Mouse (Mus musculus) right cerebral cortex, postnatal 36 days (tissue): Measurements from ENCODE around the gene Capn10.
"Not testable (repeated sequence)": the region's sequence is repeated elsewhere in the genome, so short reads cannot be mapped to it uniquely, and the experiment has no call there.

Experiments
- DNase-seq, 2 experiments: peaks; one replicate each; pipeline ENCODE4 v3.0.0; 2022; ENCODE audit warnings: low spot score in 2 of 2, mixed read lengths in 1 of 2

Capn10 gene

DNA sequence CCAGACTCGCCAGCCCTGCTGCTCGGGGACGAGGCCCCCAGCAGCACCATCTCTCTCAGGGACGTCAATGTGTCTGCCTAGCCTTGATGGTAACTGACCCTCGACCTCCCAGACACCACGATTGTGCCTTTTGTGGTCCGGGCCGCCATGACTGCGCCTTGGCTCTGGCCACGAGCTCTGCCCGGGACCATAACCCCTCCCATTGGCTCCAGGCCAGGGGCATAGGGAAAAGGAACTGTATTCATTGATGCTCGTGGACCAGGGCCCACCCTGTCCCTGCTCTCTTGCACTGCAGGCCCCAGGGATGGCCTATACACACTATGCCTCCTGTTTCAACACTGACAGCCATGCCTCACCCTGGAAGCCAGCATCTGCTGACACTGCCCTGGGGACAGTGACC lies 14.4 kb upstream of the Capn10 start:
- no peak for DNase-seq

DNA sequence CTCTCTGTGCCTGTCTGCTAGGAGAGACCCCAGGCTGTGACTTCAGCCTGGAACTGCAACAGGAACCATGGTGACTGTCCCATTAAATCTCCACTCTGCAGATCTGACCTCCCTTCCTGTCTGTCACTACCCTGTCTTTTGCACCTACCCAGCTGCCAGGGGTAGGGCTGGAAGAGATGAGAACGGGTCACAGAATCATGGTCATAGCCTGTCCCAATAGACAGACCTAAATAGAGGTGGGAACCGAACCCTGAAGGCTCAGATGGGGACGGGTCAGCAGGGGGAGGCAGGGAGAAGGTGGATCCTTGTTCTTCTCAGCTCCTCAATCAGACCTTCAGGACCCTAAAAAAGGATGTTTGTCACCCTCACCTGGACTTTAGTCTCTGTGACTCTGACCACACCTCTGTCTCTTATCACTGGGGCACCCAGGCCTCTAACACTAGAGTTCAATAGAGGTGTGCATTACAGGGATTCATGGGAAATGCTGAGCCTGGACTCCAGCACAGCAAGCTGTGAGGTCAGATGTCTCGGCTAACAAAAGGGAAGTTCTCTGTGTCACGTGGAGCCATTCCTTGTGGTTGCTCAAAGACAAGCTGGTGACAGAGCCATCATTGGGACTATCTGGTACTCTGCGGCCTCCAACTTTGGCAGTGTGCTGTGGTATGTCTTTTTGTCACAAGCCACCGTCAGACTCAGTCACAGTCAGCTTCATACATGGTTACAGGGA lies 13.5 kb upstream of the Capn10 start:
- no peak for DNase-seq

DNA sequence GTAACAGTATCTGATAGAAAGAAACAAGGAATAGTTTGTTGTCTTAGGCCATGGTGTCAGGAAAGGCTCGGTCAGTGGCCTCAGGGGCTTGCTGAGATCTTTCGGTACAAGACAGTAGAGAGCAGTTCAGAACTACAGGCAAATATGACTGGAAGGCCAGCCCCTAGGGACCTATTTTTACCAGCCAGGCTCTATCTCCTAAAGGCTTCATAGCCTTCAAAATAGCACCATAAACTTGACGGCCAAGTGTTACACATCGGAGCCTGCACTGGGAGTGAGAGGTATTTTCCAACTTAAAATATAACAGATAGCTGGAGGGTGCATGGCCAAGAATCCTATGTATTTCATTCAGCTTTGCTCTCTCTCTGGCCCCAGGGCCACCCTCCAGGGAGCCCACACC lies 12.7 kb upstream of the Capn10 start:
- DNase-seq, result no peak

DNA sequence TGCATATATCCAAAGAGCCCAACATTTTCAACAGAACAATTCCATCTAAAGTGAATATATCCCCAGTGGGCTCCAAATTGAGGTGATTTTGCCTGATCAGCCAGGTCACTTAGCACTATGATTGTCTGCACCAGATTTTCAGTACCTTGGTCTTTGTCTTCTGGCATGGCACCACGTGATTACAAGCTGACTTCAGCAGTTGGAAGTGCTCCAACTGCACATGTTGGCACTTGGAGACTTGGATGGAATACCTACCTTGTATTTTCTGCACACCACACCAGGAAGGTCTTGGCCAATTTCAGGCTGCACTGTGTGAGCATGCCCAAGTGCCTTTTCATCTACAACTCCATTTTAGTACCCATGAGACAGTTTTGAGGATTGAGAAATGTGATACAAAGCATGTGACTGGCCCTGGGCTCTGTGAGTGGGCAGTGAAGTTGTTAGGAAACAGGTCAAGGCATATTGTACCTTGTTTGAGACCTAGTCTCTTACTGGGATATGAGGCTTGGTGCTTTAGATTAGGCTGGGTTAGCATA lies 3.9 kb upstream of the Capn10 start:
- no peak for DNase-seq

DNA sequence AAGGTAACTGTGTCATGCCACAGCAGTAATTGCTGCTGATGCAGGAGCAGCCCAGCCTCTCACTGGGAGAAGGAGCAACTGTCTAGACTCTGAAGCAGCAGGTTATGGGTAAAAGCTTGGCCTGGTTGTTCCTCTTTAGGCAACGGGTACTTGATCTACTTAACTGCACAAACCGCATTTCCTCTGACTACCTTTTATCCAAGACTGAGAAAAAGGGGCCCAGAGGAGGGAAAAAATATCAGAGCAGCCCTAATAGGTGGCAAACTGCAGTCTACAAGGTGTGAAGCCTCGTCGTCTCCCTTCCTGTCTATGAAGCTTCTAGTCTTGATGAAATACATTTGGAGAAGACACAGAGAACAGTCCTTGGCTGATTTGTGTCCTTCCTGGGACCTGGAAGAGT lies 565 bp upstream of the Capn10 start:
- no peak for DNase-seq

DNA sequence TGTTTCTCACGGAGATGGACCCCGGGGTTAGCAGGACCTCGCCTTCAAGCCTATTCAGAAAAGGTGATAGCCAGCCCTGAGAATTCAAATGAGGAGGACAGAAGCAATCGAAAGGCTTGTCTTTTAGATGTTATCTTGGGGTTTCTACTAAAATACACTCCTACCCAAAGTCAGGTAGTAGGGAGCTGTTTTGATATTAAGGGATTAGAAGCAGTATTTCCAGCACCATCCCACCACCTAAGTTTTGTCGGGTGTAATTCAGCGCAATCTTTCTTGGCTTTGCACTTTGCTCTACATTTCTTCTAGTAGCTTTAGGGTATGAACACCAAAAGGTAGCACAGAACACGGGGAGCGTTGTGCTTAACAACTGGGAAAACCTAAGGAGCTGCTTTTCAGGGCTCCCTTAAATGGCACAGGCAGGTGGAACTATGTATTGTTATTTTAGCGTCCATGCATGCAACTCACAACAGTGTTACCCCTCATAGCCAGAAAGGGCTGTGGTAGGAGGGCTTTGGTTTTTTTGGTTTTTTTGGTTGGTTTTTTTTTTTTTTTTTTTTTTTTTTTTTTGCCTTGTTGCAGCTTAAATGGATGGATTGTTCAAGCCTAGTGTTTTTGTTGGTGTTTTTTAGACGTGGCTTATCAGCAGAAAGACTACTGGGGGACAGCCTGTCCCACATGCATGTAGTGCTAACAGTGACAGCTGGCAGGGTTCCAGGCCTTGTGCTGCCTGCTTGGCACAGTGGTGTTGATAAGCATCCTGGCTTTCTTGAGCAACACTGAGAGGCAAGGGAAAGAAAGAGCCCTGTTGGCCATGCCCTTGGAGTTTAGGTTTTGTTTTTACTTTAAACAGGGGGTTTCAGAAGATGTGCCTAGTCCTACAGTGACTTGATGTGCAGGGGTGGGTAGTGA lies 1.1 kb downstream of the Capn10 start:
- no peak for DNase-seq

DNA sequence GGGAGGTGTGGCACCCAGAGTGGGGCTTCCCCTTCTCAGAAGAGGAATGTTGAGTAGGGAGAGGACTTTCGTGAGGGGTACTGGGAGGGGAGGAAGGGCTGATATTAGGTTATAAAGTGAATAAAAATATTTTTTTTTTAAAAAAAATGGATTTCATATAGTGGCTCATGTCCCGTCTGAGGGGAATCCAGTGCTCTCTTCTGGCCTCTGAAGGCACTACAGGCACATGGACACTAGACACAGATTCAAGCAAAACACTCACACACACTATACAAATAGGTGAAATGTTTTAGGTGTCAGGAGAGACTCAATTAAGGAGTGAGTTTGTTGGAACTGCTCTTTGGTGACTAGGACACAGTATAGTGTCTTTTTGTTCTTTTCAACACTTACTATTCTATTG lies 1.8 kb downstream of the Capn10 start:
- DNase-seq, result no peak

DNA sequence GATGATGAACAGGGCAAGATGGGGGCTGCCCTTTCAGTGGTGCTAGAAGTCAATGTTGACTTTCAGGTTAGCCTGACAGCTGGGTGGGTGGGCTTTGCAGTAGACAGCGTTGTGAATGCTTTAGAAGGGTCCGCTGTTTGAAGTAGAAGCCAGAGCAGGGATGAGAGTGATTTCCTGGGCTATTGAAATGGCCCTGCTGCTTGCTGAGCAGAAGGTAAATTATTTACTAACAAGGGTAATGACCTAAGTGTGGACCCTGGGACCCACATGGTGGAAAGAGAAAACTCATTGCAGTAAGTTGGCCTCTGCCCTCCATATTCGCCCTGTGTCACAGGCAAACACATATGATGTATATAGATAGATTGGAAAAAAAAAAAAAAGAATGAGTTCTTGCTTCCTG lies 2.3 kb downstream of the Capn10 start:
- no peak for DNase-seq

DNA sequence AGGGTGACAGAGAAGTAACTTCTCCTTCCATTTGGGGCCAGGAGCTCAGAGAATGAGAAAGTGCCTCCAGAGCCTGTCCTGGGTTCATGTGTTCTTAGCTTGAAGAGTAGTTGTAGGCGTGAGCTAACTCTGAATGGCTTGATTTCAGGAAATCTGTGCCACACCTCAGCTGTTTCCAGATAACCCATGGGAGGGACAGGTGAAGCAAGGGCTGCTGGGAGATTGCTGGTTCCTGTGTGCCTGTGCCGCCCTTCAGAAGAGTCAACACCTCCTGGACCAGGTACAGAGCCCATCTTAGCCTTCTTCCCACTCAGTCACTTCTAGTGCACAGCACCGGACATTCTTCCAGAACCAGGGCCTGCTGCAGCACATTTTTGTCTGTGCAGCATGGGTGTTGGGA lies 3.6 kb downstream of the Capn10 start:
- DNase-seq, result no peak

DNA sequence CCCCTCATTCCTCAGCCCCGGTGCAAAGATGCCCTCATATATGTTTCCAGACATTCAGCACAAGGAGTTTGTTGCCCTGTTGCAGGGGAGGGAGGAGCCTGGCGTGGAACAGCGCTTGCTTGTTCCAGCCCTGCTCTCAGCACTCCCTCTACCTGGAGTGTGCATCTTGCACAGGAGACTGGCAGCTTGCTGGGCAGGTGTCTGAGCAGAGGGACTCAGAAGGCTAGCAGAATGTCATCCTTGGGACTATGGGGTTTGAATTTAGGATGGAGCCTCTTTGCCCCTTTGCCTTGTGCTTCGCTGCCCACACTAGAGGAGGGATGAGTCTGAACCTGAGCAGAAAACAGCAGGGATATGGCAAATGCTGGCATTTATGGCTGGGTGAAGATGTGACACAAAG lies 5.6 kb downstream of the Capn10 start:
- no peak for DNase-seq

DNA sequence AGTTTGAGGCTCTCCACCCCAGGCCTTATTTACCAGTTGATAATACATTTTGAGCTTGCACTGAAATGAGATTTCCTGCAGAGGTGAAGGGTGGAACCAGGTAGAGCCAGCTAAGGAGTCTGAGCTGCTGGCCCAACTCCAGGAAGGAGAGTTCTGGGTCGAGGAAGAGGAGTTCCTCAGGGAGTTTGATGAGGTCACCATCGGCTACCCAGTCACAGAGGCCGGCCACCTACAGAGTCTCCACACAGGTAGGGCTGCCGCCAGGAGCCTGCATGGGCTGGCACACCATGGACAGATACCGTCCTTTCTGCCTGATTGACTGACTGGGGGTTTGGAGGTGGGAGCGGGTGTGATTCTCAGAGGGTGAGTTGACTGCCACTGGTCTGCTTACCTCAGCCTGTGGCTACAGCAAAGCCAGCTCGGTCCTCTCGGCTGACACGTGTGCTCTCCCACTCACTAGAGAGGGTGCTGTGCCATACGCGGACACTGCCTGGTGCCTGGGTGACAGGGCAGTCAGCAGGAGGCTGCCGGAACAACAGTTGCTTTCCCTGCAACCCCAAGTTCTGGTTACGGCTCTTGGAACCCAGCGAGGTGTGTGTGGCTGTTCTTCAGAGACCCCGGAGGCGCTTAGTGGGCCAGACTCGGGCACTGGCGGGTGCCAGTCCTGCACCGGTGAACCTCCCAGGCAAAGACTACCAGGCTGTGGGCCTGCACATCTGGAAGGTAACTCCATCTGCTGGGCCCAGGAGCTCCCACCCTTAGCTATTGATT lies 9.2 kb downstream of the Capn10 start:
- no peak for DNase-seq

DNA sequence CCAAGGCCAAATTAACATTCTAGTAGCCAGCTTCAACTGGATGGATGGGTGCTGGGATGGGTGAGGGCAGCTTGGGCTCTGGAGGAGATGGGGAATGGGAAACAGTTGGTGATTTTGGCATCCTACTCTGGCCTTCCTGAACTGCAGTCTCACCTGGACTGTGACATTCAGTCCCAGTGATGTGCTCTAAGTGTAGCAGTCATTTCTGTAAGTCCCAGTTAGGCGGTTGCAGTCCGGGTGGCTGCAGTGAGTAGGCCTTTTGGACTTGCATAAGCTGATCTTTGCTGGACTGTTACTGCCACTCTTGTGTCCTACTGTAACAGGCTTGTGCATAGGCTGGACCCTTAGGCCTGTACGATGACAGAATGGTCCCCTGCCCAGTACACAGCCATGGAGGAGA lies 13.8 kb downstream of the Capn10 start:
- no peak for DNase-seq

DNA sequence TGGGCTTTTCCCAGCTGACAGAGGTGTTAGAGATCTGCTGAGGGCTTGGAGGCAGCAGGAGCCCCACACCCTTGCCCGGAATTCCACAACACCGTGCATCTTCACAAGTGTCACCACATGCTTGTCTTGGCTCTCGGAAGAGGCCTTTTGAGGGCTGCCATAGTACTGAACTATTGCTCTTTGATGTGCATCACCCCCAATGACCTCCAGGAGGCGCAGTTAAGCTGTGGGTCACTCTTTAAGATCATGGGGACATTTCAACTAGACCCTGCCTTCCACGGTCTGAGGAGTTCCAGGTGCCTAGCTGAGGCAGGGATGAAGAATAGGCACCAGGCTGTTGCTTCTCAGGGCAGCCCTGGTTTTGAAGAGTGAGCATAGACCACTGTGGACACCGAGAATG lies 15.2 kb downstream of the Capn10 start:
- DNase-seq, result no peak

DNA sequence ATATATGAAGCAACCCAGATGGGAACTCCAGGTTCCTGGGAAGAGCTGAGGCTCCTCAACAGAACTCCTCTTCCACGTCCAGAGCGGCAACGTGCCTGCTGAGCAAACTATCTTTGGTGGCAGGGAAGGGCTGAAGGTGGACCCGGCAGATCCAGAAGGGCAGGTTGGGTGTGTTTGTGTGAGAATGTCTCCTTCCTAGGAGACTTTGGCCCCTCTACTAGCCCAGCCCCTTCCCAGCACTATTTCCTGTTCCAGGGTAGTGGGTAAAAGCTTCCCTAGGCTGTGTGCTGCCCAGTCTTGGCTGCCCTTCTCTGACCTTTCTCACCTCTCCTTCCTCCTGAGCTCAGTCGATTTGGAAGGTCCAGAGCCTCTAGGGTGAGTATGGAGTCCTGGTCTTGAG lies 16.4 kb downstream of the Capn10 start, which contains the start of gene Gpr35:
Gene Gpr35 (plus strand): TSS at position 259 of the 400 bp plus-strand sequence.
- DNase-seq, result no peak

DNA sequence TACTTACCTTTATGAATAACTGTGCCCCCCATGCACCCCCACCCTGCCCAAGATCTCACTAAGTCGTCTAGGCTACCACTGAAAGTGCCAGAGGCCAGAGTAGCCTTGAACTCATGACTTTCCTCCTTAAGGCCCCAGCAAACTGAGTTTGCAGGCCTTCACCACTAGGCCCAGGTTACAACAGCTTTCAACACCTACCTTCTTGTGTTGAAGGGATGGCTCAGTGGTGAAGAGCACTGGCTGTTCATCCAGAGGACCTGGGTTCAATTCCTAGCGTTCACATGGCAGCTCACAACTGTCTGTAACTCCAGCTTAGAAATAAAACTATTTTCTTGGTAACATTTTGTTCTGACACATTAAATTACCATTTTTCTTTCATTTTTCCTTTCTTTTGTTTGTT lies 19.5 kb downstream of the Capn10 start:
- no peak for DNase-seq

DNA sequence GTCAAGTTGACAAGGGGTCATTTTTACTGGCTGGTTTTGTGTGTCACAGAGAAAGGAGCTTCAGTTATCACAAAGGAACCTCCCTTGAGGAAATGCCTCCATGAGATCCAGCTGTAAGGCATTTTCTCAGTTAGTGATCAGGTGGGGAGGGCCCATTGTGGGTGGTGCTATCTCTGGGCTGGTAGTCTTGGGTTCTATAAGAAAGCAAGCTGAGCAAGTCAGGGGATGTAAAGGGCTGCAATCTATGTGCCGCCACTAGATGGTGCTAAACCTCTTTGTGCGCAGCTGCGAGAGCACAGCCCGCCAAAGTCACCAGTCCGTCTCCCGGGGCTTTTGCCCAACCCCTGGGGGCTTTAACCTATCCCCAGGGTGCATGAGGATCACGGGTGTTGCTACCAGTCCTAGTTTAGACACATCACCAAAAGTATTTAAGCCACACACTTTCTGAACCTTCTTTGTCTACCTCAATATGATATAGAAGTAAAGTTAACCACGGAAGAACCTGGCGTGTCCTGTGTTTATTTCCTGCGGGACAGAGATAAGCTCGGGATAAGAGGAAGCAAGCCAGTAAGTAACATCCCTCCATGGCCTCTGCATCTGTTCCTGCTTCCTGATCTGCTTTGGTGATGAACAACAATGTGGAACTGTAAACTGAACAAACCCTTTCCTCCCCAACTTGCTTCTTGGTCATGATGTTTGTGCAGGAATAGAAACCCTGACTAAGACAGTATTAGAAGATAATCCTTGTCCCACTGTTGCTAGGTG lies 22.6 kb downstream of the Capn10 start:
- DNase-seq, result peak; percentile 48 to 69

DNA sequence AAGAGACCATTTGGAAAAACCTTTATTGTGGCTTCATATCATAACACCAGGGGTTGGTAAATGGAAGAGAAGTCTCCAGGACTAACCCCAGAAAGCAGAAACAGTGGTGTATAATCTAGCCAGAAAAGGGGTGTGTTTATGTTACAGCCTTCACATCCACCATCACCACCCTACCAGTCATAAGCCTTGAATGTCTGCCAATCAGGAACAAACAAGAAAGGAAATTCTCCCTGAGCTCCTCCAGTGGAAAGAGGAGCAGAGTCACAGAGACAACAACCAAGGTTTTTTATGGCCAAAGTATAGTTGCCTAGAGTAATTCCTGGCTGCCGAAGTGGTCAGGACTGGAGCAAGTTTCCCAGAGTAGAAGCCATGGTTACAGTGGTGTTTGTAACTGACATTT lies 24.8 kb downstream of the Capn10 start:
- no peak for DNase-seq

DNA sequence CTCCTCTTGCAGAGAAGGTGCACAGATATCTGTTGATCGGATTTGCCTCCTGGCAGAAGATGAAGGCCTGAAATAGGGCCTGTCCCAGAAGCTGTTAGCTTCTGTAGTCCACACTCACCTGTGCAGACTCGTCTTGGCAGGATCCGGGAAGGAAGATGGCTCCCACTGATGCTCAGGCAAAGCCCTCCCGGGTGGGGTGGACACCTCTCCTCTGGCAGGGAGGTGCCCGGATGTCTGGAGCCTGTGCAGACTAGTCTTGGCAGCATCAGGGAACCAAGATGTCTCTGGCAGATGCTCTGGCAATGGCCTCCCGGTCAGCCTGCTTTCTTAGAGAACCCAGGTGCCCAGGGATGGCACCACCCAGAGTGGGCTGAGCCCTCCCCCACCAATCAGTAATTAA lies 36.6 kb downstream of the Capn10 start:
- DNase-seq, result not testable (repeated sequence)

DNA sequence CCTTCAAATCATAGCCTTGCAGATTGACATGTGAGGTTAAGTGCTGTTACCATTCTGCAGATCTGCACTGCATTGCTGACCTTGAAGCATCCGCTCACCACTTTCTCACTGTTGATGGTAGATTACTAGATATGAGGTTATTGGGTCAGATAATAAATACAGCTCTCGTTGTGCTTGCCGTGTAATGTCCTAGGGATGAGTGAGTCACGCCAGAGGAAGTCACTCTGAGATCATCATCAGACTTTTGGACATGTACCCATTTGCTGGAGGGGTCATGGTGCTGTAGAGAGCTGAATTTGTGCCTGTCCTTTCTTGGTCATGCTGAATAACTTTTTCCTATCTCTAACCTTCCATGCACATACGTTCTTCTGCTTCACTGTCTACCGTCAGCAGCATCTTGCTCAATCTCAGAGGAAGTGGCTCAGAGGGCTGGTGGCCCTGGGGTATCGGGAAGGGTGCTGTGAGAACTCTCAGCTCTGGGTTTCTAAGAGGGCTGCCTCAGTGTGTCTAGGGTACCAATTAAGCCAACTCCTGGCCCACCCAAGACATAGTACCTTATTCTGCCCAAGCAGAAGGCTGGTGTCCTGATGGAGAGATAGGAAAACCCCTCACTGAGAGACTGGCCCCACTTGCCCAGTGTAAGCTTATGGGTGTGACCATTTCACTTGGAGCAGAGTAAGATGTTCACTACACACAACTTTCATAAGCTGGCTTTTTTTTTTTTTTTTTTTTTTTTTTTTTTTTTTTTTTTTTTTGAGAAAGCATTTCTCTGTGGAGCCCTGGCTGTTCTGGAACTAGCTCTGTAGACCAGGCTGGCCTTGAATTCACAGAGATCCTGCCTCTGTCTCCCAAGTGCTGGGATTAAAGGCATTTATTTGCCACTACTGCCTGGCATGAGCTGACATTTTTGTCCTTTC lies 38.0 kb downstream of the Capn10 start:
- no peak for DNase-seq

DNA sequence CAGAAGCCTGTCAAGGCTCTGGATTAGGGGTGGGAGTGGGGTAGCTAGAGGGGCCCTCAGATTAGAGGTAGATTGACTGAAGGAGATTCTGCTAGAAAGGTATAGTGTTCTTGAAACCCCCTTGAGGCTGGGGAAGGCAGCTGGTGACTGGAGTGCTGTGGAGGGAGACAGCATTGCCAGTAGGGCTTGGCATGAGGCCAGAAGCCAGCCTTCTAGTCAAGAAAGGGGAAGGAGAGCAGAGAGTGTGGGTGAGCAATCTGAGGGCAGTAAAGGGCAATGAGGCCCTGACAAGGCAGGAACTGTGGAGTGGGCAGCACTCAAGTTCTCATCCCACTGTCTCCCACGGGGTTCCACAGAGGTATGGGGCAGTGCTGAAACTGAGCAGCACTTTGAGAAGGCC lies 38.7 kb downstream of the Capn10 start:
- DNase-seq, result peak in 1 of 2 experiments; percentile 11
